Mouse (Mus musculus) B cell, adult 67 days (primary cell): ENCODE results near the gene Krtap4-16. TPM values are rescaled to one million over a fixed set of nuclear protein-coding genes. Genes with fewer than 3 reads are reported as not detected.

Experiments
- total RNA-seq, 2 experiments: library from RNA; stranded (reverse); gene quantifications; 4 replicates each; pipeline ENCODE4 v1.2.4; 2023

Krtap4-16 gene
- not detected for total RNA-seq

GRCm38 (mm10) chr11:99851508-99851907, at the start of gene Krtap4-16:
TSS of gene Krtap4-16 (minus strand) at chr11:99851608.

DNA sequence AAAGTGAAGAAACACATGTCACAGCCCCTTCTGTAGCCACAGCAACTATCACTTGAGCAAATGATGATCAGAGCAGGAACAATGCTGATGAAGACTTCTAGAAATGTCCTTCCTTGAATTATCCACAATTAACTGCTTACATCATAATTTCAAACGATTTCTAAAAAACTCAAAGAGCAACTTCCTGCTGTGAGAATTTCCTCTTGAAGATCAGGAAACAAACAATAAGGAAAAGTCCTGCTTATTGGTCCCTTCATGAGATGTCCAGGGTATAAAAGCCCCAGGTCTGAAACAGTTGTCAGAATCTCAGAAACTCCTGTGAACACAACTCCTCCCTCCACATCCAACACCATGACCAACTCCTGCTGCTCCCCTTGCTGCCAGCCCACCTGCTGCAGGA, 27.5 kb upstream of the Krtap4-16 start, which contains the start of gene Gm11567:
Gm11567 (plus strand) TSS at position 301 of the 400 bp plus-strand sequence.

DNA sequence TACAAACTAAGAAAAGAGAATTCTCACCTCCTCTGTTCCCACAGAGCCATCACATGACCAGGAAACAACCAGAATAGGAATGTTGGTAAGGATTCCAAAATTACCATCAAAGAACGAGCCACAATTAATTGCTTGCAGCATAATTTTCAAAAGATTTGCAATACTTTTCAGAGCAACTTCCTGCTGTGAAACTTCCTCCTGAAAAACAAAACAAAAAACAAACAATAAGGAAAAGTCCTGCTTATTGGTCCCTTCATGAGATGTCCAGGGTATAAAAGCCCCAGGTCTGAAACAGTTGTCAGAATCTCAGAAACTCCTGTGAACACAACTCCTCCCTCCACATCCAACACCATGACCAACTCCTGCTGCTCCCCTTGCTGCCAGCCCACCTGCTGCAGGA, 21.7 kb upstream of the Krtap4-16 start, which contains the start of gene Krtap9-1:
Krtap9-1 (plus strand) TSS at position 301 of the 400 bp plus-strand sequence.

DNA sequence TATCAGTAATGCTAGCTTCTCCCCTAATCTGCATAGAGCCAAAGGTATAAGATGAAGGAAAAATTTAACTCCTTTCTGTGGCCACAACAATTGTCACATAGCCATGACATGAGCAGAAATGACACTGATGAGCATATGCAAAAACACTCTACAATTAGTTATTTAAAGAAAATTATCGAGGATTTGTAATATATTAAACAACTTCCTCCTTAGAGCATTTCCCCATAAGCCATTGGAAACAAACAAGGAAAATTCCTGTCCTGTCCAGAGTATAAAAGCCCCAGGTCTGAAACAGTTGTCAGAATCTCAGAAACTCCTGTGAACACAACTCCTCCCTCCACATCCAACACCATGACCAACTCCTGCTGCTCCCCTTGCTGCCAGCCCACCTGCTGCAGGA, 12.8 kb upstream of the Krtap4-16 start, which contains the start of gene Gm11559:
Gm11559 (plus strand) TSS at position 301 of the 400 bp plus-strand sequence.

GRCm38 (mm10) chr11:99857617-99858016, 6.2 kb upstream of the Krtap4-16 start, which contains the start of gene Gm11568:
TSS of gene Gm11568 (plus strand) at chr11:99857917.

DNA sequence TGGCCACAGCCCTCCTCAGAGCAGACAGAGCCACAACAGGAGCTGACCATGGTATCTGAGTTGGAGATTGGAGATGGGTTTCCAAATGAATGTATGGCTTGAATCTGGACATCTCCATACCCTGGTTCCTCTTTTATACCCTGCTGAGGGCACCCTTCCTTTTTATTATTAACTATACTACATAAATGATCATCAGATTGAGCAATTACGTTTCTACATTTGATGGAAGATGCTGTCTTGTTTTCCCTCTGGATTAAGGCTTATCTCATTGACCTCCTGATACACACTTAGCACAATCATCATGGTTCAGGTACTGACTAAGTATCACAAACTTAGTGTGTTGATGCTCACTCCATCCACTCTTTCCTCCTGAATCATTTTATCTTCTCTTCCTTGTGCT, 13.4 kb downstream of the Krtap4-16 start, which contains the start of gene 2300003K06Rik:
2300003K06Rik (minus strand) TSS at position 101 of the 400 bp plus-strand sequence.

DNA sequence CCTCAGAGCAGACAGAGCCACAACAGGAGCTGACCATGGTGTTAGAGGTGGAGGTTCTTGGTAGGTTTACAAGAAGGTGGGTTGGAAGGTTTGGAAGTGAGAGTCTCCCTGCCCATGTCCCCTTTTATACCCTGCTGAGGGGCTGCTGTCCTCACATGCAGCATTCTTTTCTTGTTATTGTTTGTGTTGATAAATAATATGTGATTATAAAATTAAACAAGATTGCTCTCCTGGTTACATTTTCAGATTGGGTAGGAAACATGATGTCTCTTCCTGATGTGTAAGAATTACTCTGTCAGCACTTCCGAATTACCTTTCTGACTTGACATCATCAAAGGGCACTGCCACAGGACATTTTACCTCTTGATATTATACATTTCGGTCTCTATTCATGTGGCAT, 35.8 kb downstream of the Krtap4-16 start, which contains the start of gene Gm11564:
Gm11564 (minus strand) TSS at position 101 of the 400 bp plus-strand sequence.

GRCm38 (mm10) chr11:99809792-99810191, 41.6 kb downstream of the Krtap4-16 start, which contains the start of gene Krtap4-13:
TSS of gene Krtap4-13 (minus strand) at chr11:99809892.

DNA sequence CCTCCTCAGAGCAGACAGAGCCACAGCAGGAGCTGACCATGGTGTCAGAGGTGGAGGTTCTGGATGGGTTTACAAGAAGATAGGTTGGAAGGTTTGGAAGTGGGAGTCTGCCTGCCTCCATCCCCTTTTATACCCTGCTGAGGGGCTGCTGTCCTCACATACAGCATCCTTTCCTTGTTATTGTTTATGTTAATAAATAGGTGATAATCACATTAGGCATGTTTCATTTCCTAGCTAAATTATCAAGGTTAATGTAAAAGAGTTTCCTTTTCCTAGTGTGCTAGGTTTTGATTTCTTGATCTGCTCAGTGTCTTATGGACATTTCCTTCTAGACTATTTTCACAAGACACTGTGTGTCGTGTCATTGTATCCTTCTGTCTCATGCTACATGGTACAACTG, 47.1 kb downstream of the Krtap4-16 start, which contains the start of gene Gm11554:
Gm11554 (minus strand) TSS at position 101 of the 400 bp plus-strand sequence.

Other genes with a start within 250 kb of the Krtap4-16 start
- gene Gm11938, start 248.3 kb downstream of the Krtap4-16 start, total RNA-seq: not detected
- gene Gm11937, start 241.4 kb downstream of the Krtap4-16 start, total RNA-seq: not detected
- gene Krtap2-4, start 236.8 kb downstream of the Krtap4-16 start, total RNA-seq: not detected
- not detected for gene Gm11562, start 231.2 kb downstream of the Krtap4-16 start, total RNA-seq
- not detected for gene Krtap4-1, start 223.4 kb downstream of the Krtap4-16 start, total RNA-seq
- not detected for gene Krtap4-2, start 216.5 kb downstream of the Krtap4-16 start, total RNA-seq
- not detected for gene Krtap4-7, start 207.5 kb downstream of the Krtap4-16 start, total RNA-seq
- gene Gm11555, start 201.4 kb downstream of the Krtap4-16 start, total RNA-seq: not detected
- not detected for gene Gm11563, start 192.6 kb downstream of the Krtap4-16 start, total RNA-seq
- gene Krtap4-6, start 185.6 kb downstream of the Krtap4-16 start, total RNA-seq: not detected
- not detected for gene Gm14190, start 160.9 kb downstream of the Krtap4-16 start, total RNA-seq
- not detected for gene Gm14180, start 117.3 kb downstream of the Krtap4-16 start, total RNA-seq
- gene Gm11595, start 78.7 kb downstream of the Krtap4-16 start, total RNA-seq: not detected
- not detected for gene Krtap4-8, start 70.9 kb downstream of the Krtap4-16 start, total RNA-seq
- not detected for gene Krtap4-9, start 66.4 kb downstream of the Krtap4-16 start, total RNA-seq
- gene Gm11596, start 58.1 kb downstream of the Krtap4-16 start, total RNA-seq: not detected
- not detected for gene Gm11569, start 52.7 kb downstream of the Krtap4-16 start, total RNA-seq
- gene Gm11554, start 47.2 kb downstream of the Krtap4-16 start, total RNA-seq: not detected
- not detected for gene Krtap4-13, start 41.7 kb downstream of the Krtap4-16 start, total RNA-seq
- not detected for gene Gm11564, start 35.9 kb downstream of the Krtap4-16 start, total RNA-seq
- not detected for gene 2300003K06Rik, start 13.5 kb downstream of the Krtap4-16 start, total RNA-seq
- not detected for gene Gm11568, start 6.3 kb upstream of the Krtap4-16 start, total RNA-seq
- gene Gm11559, start 12.9 kb upstream of the Krtap4-16 start, total RNA-seq: not detected
- not detected for gene Krtap9-1, start 21.8 kb upstream of the Krtap4-16 start, total RNA-seq
- not detected for gene Gm11567, start 27.6 kb upstream of the Krtap4-16 start, total RNA-seq
- gene Krtap31-1, start 56.3 kb upstream of the Krtap4-16 start, total RNA-seq: not detected
- gene Gm11565, start 63.1 kb upstream of the Krtap4-16 start, total RNA-seq: not detected
- gene Krtap31-2, start 84.7 kb upstream of the Krtap4-16 start, total RNA-seq: not detected
- gene Krtap9-5, start 96.9 kb upstream of the Krtap4-16 start, total RNA-seq: not detected
- not detected for gene Krtap29-1, start 127.4 kb upstream of the Krtap4-16 start, total RNA-seq
- gene Krtap16-1, start 135.0 kb upstream of the Krtap4-16 start, total RNA-seq: not detected
- gene Krtap17-1, start 142.4 kb upstream of the Krtap4-16 start, total RNA-seq: not detected
- gene Krt33a, start 164.6 kb upstream of the Krtap4-16 start, total RNA-seq: not detected
- not detected for gene Krt33b, start 178.3 kb upstream of the Krtap4-16 start, total RNA-seq
- gene Krt34, start 189.9 kb upstream of the Krtap4-16 start, total RNA-seq: not detected
- gene Krt31, start 198.9 kb upstream of the Krtap4-16 start, total RNA-seq: not detected
- not detected for gene Krt32, start 236.6 kb upstream of the Krtap4-16 start, total RNA-seq
- not detected for gene Krt35, start 244.6 kb upstream of the Krtap4-16 start, total RNA-seq